In the genomic region with DNA sequence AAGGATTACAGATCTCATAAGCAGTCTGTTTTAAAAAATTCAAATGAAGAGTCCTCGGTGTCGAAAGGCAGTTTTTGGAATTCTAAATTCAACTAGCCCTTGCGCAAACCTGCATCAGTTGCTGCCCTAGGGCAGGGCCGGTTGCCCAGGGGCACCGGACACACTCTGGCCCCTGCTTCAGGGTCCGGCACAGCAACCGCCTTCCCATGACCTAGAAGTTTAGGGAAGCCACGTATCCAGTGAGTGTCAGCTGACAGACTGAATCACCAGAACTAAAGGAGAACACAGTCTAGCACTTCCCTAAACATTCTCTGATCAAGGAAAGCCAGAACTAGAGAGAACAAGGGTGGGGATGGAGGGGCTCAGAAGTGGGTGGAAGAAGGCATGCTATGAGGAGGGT, we compare ENCODE assay signal across 9 mouse cellular contexts. TPM values are rescaled to one million over a fixed set of nuclear protein-coding genes. Genes with fewer than 3 reads are reported as not detected.
A peak's percentile ranks its signal among the peaks of the same experiment; 100 is the strongest.
DNase-seq lines count a peak whose midpoint lies in the region; ATAC-seq lines count a peak whose summit lies in the region.
"Had no signal": no experiment of that assay in that cellular context is flagged by ENCODE, and none has a peak within 500 bp of the region (broad histone marks: within the 10 kb centered on the region; RNA-seq: fewer than 3 reads in every experiment).

No protein-coding gene starts in this region.

- WGBS in heart, embryonic 13.5 days = 2% methylated on average over 8 of the region's 8 CpGs
- 2% methylated on average over 8 of the region's 8 CpGs for WGBS in limb, embryonic 12.5 days
- WGBS in midbrain, embryonic 11.5 days = 3% methylated on average over 8 of the region's 8 CpGs

- H3K36me3 ChIP-seq in heart, embryonic 13.5 days = no peaks in the 10 kb centered on the region
- no peaks in the 10 kb centered on the region for H3K36me3 ChIP-seq in limb, embryonic 12.5 days
- H3K36me3 ChIP-seq in midbrain, embryonic 11.5 days (ENCODE audit: control insufficient read depth, insufficient read depth, low read length) = no peaks in the 10 kb centered on the region

- peaks cover 4% of the 10 kb centered on the region; the same call in 1 of the 2 replicates for H3K27me3 ChIP-seq in heart, embryonic 13.5 days (replicated peaks)
- H3K27me3 ChIP-seq in limb, embryonic 12.5 days = no peaks in the 10 kb centered on the region
- peaks cover 3% of the 10 kb centered on the region; the same call in 1 of the 2 replicates for H3K27me3 ChIP-seq in midbrain, embryonic 11.5 days (ENCODE audit: control insufficient read depth, insufficient read depth, low read length)

- ATAC-seq in heart, embryonic 13.5 days (ENCODE audit: extremely low read depth, insufficient number of reproducible peaks, low FRiP score, low TSS enrichment) = no peak
- ATAC-seq in limb, embryonic 12.5 days (ENCODE audit: insufficient number of reproducible peaks, insufficient read depth, low FRiP score, low TSS enrichment, low read depth) = no peak
- ATAC-seq in midbrain, embryonic 11.5 days (ENCODE audit: low FRiP score) = peak; percentile 62
- ATAC-seq in inflammation-experienced regulatory T-cells, adult 6 months = no peak

- H3K9me3 ChIP-seq in heart, embryonic 13.5 days = no peaks in the 10 kb centered on the region
- H3K9me3 ChIP-seq in limb, embryonic 12.5 days = no peaks in the 10 kb centered on the region
- H3K9me3 ChIP-seq in midbrain, embryonic 11.5 days (ENCODE audit: control insufficient read depth, low read length) = no peaks in the 10 kb centered on the region

- peak overlapping the region; percentile 75 for H3K4me3 ChIP-seq in heart, embryonic 13.5 days
- peak overlapping the region; percentile 60 for H3K4me3 ChIP-seq in limb, embryonic 12.5 days (replicated peaks)
- H3K4me3 ChIP-seq in midbrain, embryonic 11.5 days (ENCODE audit: low read depth, low read length) = peak overlapping the region; percentile 55

- no peak overlapping the region for H3K27ac ChIP-seq in heart, embryonic 13.5 days (replicated peaks)
- H3K27ac ChIP-seq in limb, embryonic 12.5 days = no peak overlapping the region
- no peak overlapping the region for H3K27ac ChIP-seq in midbrain, embryonic 11.5 days (ENCODE audit: low read depth, low read length)

- peaks cover 8% of the 10 kb centered on the region; the same call in 1 of the 2 replicates for H3K4me1 ChIP-seq in heart, embryonic 13.5 days
- H3K4me1 ChIP-seq in limb, embryonic 12.5 days (replicated peaks) = 0 out of 2 replicates have a peak, but pooled peaks cover 2% of the 10 kb centered on the region
- H3K4me1 ChIP-seq in midbrain, embryonic 11.5 days (ENCODE audit: control insufficient read depth, insufficient read depth, low read length) = 0 out of 2 replicates have a peak, but pooled peaks cover 3% of the 10 kb centered on the region

- peak overlapping the region; percentile 83 for H3K9ac ChIP-seq in heart, embryonic 13.5 days
- peak overlapping the region; percentile 67 for H3K9ac ChIP-seq in limb, embryonic 12.5 days (replicated peaks)
- peak overlapping the region; percentile 60 for H3K9ac ChIP-seq in midbrain, embryonic 11.5 days (ENCODE audit: low read length)

- DNase-seq in embryo, embryonic 10 days (ENCODE audit: low spot score) = peak; percentile 4
- no peak for DNase-seq in embryo, embryonic 10.5 days (ENCODE audit: low spot score)
- DNase-seq in urinary bladder, postnatal 36 days (ENCODE audit: low spot score in 2 of 2) = peak; percentile 24 to 25
- DNase-seq in urinary bladder, postnatal 4 days (ENCODE audit: low spot score in 2 of 2) = no peak
- DNase-seq in midbrain, embryonic 11.5 days (ENCODE audit: low spot score, missing footprints) = peak; percentile 89

- H3K4me2 ChIP-seq in heart, embryonic 13.5 days = peak overlapping the region; percentile 95
- H3K4me2 ChIP-seq in limb, embryonic 12.5 days = peak overlapping the region; percentile 83
- peak overlapping the region; percentile 78 for H3K4me2 ChIP-seq in midbrain, embryonic 11.5 days

RNA-seq across cellular contexts. Expression of a gene that starts 0.5 kb away (rescaled TPM):
- 0.48 and 0.66 TPM in 2 replicates for polyA plus RNA-seq in heart, embryonic 13.5 days (2015; fragmentation: Nextera tagmentation; extraction: Ambion mirVana)
- polyA plus RNA-seq in limb, embryonic 12.5 days (2016; fragmentation: Nextera tagmentation; extraction: Ambion mirVana) = 1.1 and 1.6 TPM in 2 replicates
- polyA plus RNA-seq in midbrain, embryonic 11.5 days (2014; fragmentation: Nextera tagmentation; extraction: Ambion mirVana) = 2.4 and 2.9 TPM in 2 replicates
- 10 to 100 TPM; 14.4 to 16.6 (median 15.7) TPM for polyA plus RNA-seq in inflammation-experienced regulatory T-cells, adult 6 months (2017; shearing (Covaris generic))

RNA-seq across cellular contexts. Expression of a gene that starts 25.2 kb away (rescaled TPM):
- polyA plus RNA-seq in heart, embryonic 13.5 days (2015; fragmentation: Nextera tagmentation; extraction: Ambion mirVana) = 0.05 and 0.15 TPM in 2 replicates
- not detected in 2 replicates for polyA plus RNA-seq in limb, embryonic 12.5 days (2016; fragmentation: Nextera tagmentation; extraction: Ambion mirVana)
- 0.08 TPM in 1 of 2 replicates, not detected in the other for polyA plus RNA-seq in midbrain, embryonic 11.5 days (2014; fragmentation: Nextera tagmentation; extraction: Ambion mirVana)
- polyA plus RNA-seq in inflammation-experienced regulatory T-cells, adult 6 months (2017; shearing (Covaris generic)) = not detected
- polyA plus RNA-seq: frontal cortex, adult 2 months had no signal

RNA-seq across cellular contexts. Expression of a gene that starts 38.8 kb away (rescaled TPM):
- polyA plus RNA-seq in heart, embryonic 13.5 days (2015; fragmentation: Nextera tagmentation; extraction: Ambion mirVana) = 0.09 TPM in 1 of 2 replicates, not detected in the other
- polyA plus RNA-seq in limb, embryonic 12.5 days (2016; fragmentation: Nextera tagmentation; extraction: Ambion mirVana) = not detected in 2 replicates
- polyA plus RNA-seq in midbrain, embryonic 11.5 days (2014; fragmentation: Nextera tagmentation; extraction: Ambion mirVana) = 0.03 TPM in 1 of 2 replicates, not detected in the other
- polyA plus RNA-seq in inflammation-experienced regulatory T-cells, adult 6 months (2017; shearing (Covaris generic)) = under 1 TPM in 2 of 3 experiments, not detected in 1; 0.13 to 0.34 TPM

RNA-seq across cellular contexts. Expression of a gene that starts 48.6 kb away (rescaled TPM):
- 3.7 and 5.6 TPM in 2 replicates for polyA plus RNA-seq in heart, embryonic 13.5 days (2015; fragmentation: Nextera tagmentation; extraction: Ambion mirVana)
- 12.0 and 13.0 TPM in 2 replicates for polyA plus RNA-seq in limb, embryonic 12.5 days (2016; fragmentation: Nextera tagmentation; extraction: Ambion mirVana)
- 8.1 and 9.8 TPM in 2 replicates for polyA plus RNA-seq in midbrain, embryonic 11.5 days (2014; fragmentation: Nextera tagmentation; extraction: Ambion mirVana)
- not detected for polyA plus RNA-seq in inflammation-experienced regulatory T-cells, adult 6 months (2017; shearing (Covaris generic))

Comparison
In these comparisons a context has a peak if more than half of its experiments do, and no peak if none do; other contexts are left out.
1. DNase-seq: peak in embryo, embryonic 10 days (single experiment), urinary bladder, postnatal 36 days (2 of 2) and midbrain, embryonic 11.5 days (single experiment); none in embryo, embryonic 10.5 days (single experiment) and urinary bladder, postnatal 4 days (0 of 2).
2. Peak in every context shown above with its lines, with median percentiles within 50 percentile points of each other: H3K4me2 ChIP-seq, H3K4me3 ChIP-seq and H3K9ac ChIP-seq.